17 mouse cellular contexts compared by ENCODE assay signal in the genomic region with DNA sequence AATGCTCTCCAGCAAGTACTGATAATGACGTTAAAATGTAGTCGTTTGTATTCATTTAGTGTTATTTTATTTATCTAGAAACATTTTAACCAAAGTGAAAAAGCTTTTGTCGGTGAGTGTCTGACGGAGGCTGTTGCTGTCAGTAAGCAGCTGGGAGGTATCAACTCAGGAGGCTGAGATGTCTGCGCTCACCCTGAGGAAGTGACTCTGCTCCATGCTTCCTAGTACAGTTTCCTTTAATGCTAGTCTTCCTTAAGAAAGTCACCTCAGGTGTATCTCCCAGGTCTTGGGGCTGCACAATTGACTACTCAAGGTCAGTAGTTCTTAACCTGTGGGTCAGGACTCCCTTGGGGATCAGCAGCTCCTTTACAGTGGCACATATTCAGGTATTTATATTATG.
"Had no signal": no experiment of that assay in that cellular context is flagged by ENCODE, and none has a peak within 500 bp of the region (broad histone marks: within the 10 kb centered on the region; RNA-seq: fewer than 3 reads in every experiment).

No protein-coding gene starts in this region.

- H3K9ac ChIP-seq: lung, embryonic 14.5 days; midbrain, embryonic 13.5 days; midbrain, embryonic 15.5 days; neural tube, embryonic 13.5 days; neural tube, embryonic 15.5 days had no signal

- ATAC-seq: midbrain, embryonic 13.5 days; midbrain, embryonic 15.5 days had no signal

- H3K4me3 ChIP-seq: midbrain, embryonic 10.5 days; midbrain, embryonic 13.5 days; midbrain, embryonic 15.5 days; myocyte; neural tube, embryonic 13.5 days; neural tube, embryonic 15.5 days had no signal

- H3K27ac ChIP-seq: midbrain, embryonic 10.5 days; midbrain, embryonic 13.5 days; midbrain, embryonic 15.5 days; neural tube, embryonic 13.5 days; neural tube, embryonic 15.5 days had no signal

- H3K4me2 ChIP-seq: lung, embryonic 14.5 days; midbrain, embryonic 13.5 days; midbrain, embryonic 15.5 days; neural tube, embryonic 13.5 days; neural tube, embryonic 15.5 days had no signal

- H3K27me3 ChIP-seq: midbrain, embryonic 13.5 days; midbrain, embryonic 15.5 days; neural tube, embryonic 13.5 days; neural tube, embryonic 15.5 days had no signal

- DNase-seq: lung, adult 18-20 months; lung, embryonic 14.5 days; lung, postnatal 10 days; lung, postnatal 4 days; right cerebral cortex, adult 18-20 months; right cerebral cortex, postnatal 25 days; right cerebral cortex, postnatal 4 days; spleen, adult 18-20 months; thymus, adult 18-20 months; thymus, postnatal 14 days; thymus, postnatal 36 days had no signal

- H3K4me1 ChIP-seq: midbrain, embryonic 10.5 days; midbrain, embryonic 13.5 days; midbrain, embryonic 15.5 days; neural tube, embryonic 13.5 days; neural tube, embryonic 15.5 days had no signal

- H3K36me3 ChIP-seq: midbrain, embryonic 10.5 days; midbrain, embryonic 13.5 days; midbrain, embryonic 15.5 days; neural tube, embryonic 13.5 days; neural tube, embryonic 15.5 days had no signal

- H3K9me3 ChIP-seq: midbrain, embryonic 10.5 days; midbrain, embryonic 13.5 days; midbrain, embryonic 15.5 days; neural tube, embryonic 13.5 days; neural tube, embryonic 15.5 days had no signal
